Mouse (Mus musculus): Measurements from ENCODE around the gene Mast2. TPM values are rescaled to one million over a fixed set of nuclear protein-coding genes. Genes with fewer than 3 reads are reported as not detected.

Mast2 gene
- total RNA-seq, 1 experiment from 2014 or later: 3.7 TPM

DNA sequence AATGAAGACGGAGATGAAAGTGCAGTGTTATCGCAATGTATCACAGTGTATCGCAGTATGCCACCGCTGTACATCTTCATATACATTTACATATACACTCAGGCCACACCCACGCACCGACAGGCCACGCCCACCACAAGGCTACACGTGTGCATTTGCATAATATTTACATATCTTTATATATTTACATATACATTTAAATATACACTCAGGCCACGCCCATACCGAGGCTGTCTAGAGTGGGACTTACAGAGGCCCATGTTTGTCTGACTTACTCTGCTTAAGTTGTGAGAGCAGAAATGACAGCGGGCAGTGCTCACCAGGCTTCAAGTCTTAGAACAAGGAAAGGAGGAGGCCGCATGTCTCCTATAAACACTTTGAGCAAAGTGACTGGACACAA, 170.7 kb downstream of the Mast2 start:
- no peak for ATAC-seq (replicated peaks; ENCODE audit: insufficient number of reproducible peaks, low FRiP score, low TSS enrichment, poor library complexity, severe bottlenecking)

DNA sequence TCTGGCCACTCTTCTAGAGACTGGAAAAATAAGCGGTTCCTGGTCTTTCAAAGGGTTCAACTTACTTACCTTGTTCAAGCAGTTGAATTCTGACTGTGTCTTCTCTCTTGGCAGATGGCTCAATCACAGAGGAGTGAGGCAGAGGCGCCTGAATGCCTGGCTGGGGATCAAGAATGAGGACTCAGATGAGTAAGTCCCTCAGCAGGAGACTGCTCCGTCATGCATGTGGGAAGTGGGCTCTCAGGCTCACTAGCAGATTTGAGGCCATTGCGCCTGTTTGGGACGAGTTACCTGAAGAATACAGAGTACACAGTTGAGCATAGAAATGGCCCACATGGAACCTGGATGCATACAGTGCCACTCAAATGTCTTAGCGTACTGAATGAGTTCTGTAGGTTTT, 172.4 kb downstream of the Mast2 start:
- no peak for ATAC-seq (replicated peaks; ENCODE audit: insufficient number of reproducible peaks, low FRiP score, low TSS enrichment, poor library complexity, severe bottlenecking)

DNA sequence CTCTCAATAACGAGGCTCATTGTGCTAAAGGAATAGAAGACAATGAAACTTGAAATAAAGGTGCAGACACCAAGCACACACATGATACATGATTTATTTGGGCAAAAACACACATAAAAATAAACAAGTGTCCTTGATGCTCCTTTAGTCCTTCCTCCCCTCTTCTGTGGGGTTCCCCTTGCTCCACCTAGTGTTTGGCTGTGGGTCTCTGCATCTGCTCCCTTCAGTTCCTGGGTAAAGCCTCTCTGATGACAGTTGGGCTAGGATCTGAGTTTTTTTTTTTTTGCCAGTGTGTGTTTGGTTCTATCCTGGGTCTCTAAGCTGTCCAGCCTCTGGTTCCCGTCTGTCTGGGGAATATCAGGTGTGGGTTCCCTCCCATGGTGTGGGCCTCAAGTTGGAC, 181.8 kb downstream of the Mast2 start:
- no peak for ATAC-seq (replicated peaks; ENCODE audit: insufficient number of reproducible peaks, low FRiP score, low TSS enrichment, poor library complexity, severe bottlenecking)

DNA sequence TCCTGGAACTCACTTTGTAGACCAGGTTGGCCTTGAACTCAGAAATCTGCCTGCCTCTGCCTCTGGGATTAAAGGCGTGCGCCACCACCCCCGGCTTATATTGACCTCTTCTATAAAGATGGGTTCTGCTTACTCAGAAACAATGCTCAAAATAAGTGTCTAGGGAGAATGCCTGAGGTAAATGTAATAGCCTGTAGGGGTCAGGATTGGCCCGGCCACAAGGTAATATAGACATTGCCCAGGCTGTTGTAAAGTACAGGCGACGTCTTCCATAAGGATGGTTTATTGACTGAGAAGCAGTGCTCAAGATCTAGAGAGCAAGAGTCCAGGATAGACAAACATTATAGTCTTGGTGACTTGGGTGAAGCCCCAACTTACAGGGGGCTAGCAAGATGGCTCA, 195.8 kb downstream of the Mast2 start:
- ATAC-seq (replicated peaks; ENCODE audit: insufficient number of reproducible peaks, low FRiP score, low TSS enrichment, poor library complexity, severe bottlenecking): no peak

Other genes starting within 250 kb of the Mast2 start
- gene Pik3r3, start 242.6 kb downstream of the Mast2 start, total RNA-seq (2017): 0.87 to 2.9 TPM in 2 of 3 replicates, not detected in the other
- 5.8 to 13.2 TPM (median 10.0 TPM) in 3 replicates for gene Ipp, start 43.4 kb upstream of the Mast2 start, total RNA-seq (2017)
- 3.7 to 7.1 TPM (median 5.7 TPM) in 3 replicates for gene Tmem69, start 91.8 kb upstream of the Mast2 start, total RNA-seq (2017)
- 102 to 158 TPM (median 148 TPM) in 3 replicates for gene Gpbp1l1, start 93.5 kb upstream of the Mast2 start, total RNA-seq (2017)
- gene Ccdc17, start 132.5 kb upstream of the Mast2 start, total RNA-seq (2017): 4.8 to 9.3 TPM (median 5.5 TPM) in 3 replicates
- gene Nasp, start 163.8 kb upstream of the Mast2 start, total RNA-seq (2017): 146 to 159 TPM (median 150 TPM) in 3 replicates
- 380 to 470 TPM (median 418 TPM) in 3 replicates for gene Akr1a1, start 187.5 kb upstream of the Mast2 start, total RNA-seq (2017)
- gene Prdx1, start 221.4 kb upstream of the Mast2 start, total RNA-seq (2017): 173 to 407 TPM (median 323 TPM) in 3 replicates
- gene Mmachc, start 244.2 kb upstream of the Mast2 start, total RNA-seq (2017): 1.6 to 3.3 TPM (median 2.4 TPM) in 3 replicates
- 4.7 to 14.7 TPM (median 10.7 TPM) in 3 replicates for gene Ccdc163, start 244.3 kb upstream of the Mast2 start, total RNA-seq (2017)